Mouse (Mus musculus): ENCODE measurements around the gene Mgea5. TPM values are rescaled to one million over a fixed set of nuclear protein-coding genes. Genes with fewer than 3 reads are reported as not detected.

The Mgea5 gene
- polyA plus RNA-seq, 2 experiments = 59.0 to 85.3 TPM

DNA sequence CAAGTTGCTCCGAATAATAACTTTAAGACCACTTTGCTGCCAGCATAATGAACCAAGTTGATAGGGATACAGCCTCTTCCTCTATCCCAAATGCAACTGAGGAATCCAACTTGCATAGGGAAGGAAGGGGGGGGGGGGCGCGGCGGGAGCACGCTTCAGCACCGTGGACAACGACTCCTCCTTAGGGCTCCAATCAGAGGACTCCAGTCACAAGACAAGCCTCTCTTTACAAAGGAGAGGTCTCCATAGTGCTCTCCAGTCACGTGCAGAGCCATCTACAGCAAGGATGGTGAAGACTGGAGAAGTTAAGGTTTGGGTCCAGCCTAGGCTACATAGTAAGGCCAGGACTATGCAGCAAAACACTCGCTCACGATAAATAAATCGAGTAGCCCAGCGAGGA is 30.2 kb upstream of the Mgea5 start:
- peaks cover 21% of the 10 kb centered on the region for H3K4me1 ChIP-seq (ENCODE audit: control insufficient read depth, insufficient read depth, low read length)
- H3K4me2 ChIP-seq (replicated peaks; ENCODE audit: low read depth, low read length, severe bottlenecking) = no peak overlapping the region
- no peaks in the 10 kb centered on the region for H3K9me3 ChIP-seq (ENCODE audit: control insufficient read depth, low read length)
- TF ChIP-seq POLR2A (IDR thresholded peaks at IDR 0.05; ENCODE audit: borderline replicate concordance, extremely low read depth, insufficient read depth, insufficient read length) = no peak
- peak; percentile 65; the same call in 1 of the 2 replicates for ATAC-seq (ENCODE audit: low FRiP score, low read depth)
- peak; percentile 63 for DNase-seq (ENCODE audit: low spot score)
- no peak overlapping the region for H3K4me3 ChIP-seq (replicated peaks; ENCODE audit: low read length)
- no peak overlapping the region for H3K27ac ChIP-seq (replicated peaks; ENCODE audit: low read depth, low read length)
- H3K9ac ChIP-seq (ENCODE audit: low read depth, low read length, severe bottlenecking) = no peak overlapping the region
- 16% methylated on average over 10 of the region's 12 CpGs for WGBS
- H3K36me3 ChIP-seq (ENCODE audit: control insufficient read depth, insufficient read depth, low read length) = peaks cover 5% of the 10 kb centered on the region
- peaks cover 10% of the 10 kb centered on the region for H3K27me3 ChIP-seq (ENCODE audit: control insufficient read depth, insufficient read depth, low read length)

DNA sequence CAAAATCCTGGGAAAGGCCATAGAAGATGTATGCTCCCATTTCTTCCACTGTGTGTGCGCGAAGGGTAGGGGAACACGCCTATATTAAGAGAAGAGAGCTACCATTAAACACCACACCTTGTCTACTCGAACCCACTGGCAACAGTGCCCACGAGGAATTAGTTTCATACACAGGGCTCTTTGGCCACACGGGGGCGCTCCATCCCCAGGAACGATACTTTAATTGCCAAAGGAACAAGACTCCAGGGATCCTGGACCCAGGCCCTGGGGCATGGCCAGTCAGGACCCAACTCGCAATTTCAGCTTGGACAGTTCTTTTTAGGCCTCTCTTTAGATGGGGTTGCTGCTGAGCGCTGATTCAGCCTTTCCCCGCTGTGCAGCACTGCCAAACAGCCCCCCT is 29.6 kb upstream of the Mgea5 start:
- WGBS = 11% methylated on average over 11 of the region's 11 CpGs
- DNase-seq (ENCODE audit: low spot score) (peak; percentile 61), ATAC-seq (ENCODE audit: low FRiP score, low read depth) (no peak)
- Histone ChIP-seq H3K27me3 (ENCODE audit: control insufficient read depth, insufficient read depth, low read length) (peaks cover 10% of the 10 kb centered on the region), H3K4me1 (ENCODE audit: control insufficient read depth, insufficient read depth, low read length) (peaks cover 21% of the 10 kb centered on the region), H3K4me2 (replicated peaks; ENCODE audit: low read depth, low read length, severe bottlenecking) (no peak overlapping the region), H3K4me3 (replicated peaks; ENCODE audit: low read length) (no peak overlapping the region), H3K9ac (ENCODE audit: low read depth, low read length, severe bottlenecking) (no peak overlapping the region), H3K9me3 (ENCODE audit: control insufficient read depth, low read length) (no peaks in the 10 kb centered on the region), H3K36me3 (ENCODE audit: control insufficient read depth, insufficient read depth, low read length) (no peaks in the 10 kb centered on the region), H3K27ac (replicated peaks; ENCODE audit: low read depth, low read length) (no peak overlapping the region)
- TF ChIP-seq POLR2A (IDR thresholded peaks at IDR 0.05; ENCODE audit: borderline replicate concordance, extremely low read depth, insufficient read depth, insufficient read length) = no peak

DNA sequence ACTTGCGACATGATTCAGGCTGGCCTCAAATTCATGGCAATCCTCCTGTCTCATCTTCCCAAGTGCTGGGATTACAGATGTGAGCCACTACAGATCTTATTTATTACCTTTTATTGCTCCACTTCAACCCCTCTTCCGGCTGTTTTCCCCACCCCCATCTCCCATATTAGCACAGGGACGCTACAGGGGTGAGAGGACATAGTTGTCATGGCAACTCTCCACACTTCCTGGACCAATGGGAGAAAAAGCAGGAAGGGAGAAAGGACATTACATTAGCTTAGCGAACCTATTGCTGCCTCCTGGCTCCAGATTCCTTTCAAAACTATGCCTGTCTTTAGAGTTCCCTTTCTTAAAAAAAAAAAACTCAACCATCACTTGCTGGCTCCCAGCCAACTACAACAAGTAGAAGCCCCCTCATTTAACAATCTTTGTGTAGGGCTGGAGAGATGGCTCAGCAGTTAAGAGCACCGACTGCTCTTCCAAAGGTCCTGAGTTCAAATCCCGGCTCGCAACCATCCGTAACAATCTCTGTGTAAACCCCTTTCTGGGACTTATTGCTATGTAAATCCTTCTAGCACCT is 29.1 kb upstream of the Mgea5 start:
- WGBS = 16% methylated on average over 8 of the region's 8 CpGs
- Histone ChIP-seq H3K4me1 (ENCODE audit: control insufficient read depth, insufficient read depth, low read length) (peaks cover 18% of the 10 kb centered on the region), H3K36me3 (ENCODE audit: control insufficient read depth, insufficient read depth, low read length) (no peaks in the 10 kb centered on the region), H3K4me2 (replicated peaks; ENCODE audit: low read depth, low read length, severe bottlenecking) (no peak overlapping the region; the same call in 1 of the 2 replicates), H3K27me3 (ENCODE audit: control insufficient read depth, insufficient read depth, low read length) (peaks cover 10% of the 10 kb centered on the region), H3K4me3 (replicated peaks; ENCODE audit: low read length) (no peak overlapping the region), H3K9me3 (ENCODE audit: control insufficient read depth, low read length) (no peaks in the 10 kb centered on the region), H3K27ac (replicated peaks; ENCODE audit: low read depth, low read length) (no peak overlapping the region), H3K9ac (ENCODE audit: low read depth, low read length, severe bottlenecking) (no peak overlapping the region)
- ATAC-seq (ENCODE audit: low FRiP score, low read depth) (no peak), DNase-seq (ENCODE audit: low spot score) (no peak)
- no peak for TF ChIP-seq POLR2A (IDR thresholded peaks at IDR 0.05; ENCODE audit: borderline replicate concordance, extremely low read depth, insufficient read depth, insufficient read length)

DNA sequence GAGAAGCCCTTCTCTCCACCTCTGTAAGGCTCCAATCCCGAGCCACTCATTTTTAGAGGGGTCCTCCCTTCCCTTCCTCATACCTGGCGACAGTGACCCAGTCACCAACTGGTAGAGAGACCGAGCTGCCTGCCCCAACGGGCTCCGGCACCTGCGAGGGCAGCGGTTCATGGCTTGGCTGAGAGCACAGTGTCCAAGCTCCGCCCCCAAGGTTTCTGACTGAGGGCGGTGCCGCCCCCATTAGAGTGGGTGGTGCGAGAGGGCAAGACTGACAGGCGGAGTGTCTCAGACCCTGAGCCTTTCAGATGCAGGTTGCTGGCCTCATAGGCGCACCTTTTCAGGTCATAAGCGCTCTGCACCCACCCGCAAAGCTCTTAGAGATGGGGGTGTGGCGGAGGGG is 28.5 kb upstream of the Mgea5 start:
- no peak for TF ChIP-seq POLR2A (IDR thresholded peaks at IDR 0.05; ENCODE audit: borderline replicate concordance, extremely low read depth, insufficient read depth, insufficient read length)
- Histone ChIP-seq H3K9me3 (ENCODE audit: control insufficient read depth, low read length) (no peaks in the 10 kb centered on the region), H3K27me3 (ENCODE audit: control insufficient read depth, insufficient read depth, low read length) (peaks cover 10% of the 10 kb centered on the region), H3K4me1 (ENCODE audit: control insufficient read depth, insufficient read depth, low read length) (peaks cover 18% of the 10 kb centered on the region), H3K9ac (ENCODE audit: low read depth, low read length, severe bottlenecking) (no peak overlapping the region), H3K4me2 (replicated peaks; ENCODE audit: low read depth, low read length, severe bottlenecking) (no peak overlapping the region; the same call in 1 of the 2 replicates), H3K27ac (replicated peaks; ENCODE audit: low read depth, low read length) (no peak overlapping the region), H3K36me3 (ENCODE audit: control insufficient read depth, insufficient read depth, low read length) (no peaks in the 10 kb centered on the region), H3K4me3 (replicated peaks; ENCODE audit: low read length) (peak overlapping the region; percentile 16; the same call in 1 of the 2 replicates)
- no peak for ATAC-seq (ENCODE audit: low FRiP score, low read depth)
- DNase-seq (ENCODE audit: low spot score) = no peak
- 4% methylated on average over 16 of the region's 16 CpGs for WGBS

DNA sequence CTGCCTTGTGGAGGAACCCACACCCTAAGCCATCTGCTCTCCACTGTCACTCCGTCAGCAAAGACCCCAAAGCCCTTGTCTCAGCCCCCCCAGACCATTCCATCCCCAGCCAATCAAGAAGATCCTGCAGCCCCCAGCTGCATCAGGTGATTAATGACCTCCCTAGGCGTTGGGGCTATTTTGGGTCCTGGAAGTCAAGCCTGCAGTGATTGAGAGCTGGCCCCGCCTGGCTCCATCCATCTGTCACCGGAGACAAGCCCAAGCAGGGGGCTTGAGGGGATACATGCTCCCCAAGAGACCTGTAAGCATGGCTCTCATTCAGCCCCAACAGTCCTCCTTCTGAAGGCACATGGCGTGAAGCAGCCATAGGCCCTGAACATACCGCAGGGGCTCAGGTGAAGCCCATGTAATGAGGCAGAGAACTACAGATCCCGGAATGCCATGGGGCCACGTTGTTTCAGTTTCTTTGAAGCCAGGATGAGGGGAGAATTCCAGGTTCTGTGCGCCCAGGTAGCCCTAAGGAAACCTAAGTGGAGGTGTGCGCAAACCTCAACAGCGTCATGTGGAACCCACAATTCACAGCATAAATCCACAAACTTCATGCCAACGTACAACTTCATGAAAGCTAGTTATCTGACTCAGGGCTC is 27.5 kb upstream of the Mgea5 start:
- Histone ChIP-seq H3K4me3 (replicated peaks; ENCODE audit: low read length) (no peak overlapping the region), H3K4me1 (ENCODE audit: control insufficient read depth, insufficient read depth, low read length) (peaks cover 13% of the 10 kb centered on the region), H3K27ac (replicated peaks; ENCODE audit: low read depth, low read length) (no peak overlapping the region), H3K36me3 (ENCODE audit: control insufficient read depth, insufficient read depth, low read length) (no peaks in the 10 kb centered on the region), H3K4me2 (replicated peaks; ENCODE audit: low read depth, low read length, severe bottlenecking) (no peak overlapping the region), H3K9me3 (ENCODE audit: control insufficient read depth, low read length) (no peaks in the 10 kb centered on the region), H3K9ac (ENCODE audit: low read depth, low read length, severe bottlenecking) (no peak overlapping the region), H3K27me3 (ENCODE audit: control insufficient read depth, insufficient read depth, low read length) (peaks cover 10% of the 10 kb centered on the region)
- no peak for ATAC-seq (ENCODE audit: low FRiP score, low read depth)
- no peak for DNase-seq (ENCODE audit: low spot score)
- WGBS = 47% methylated on average over 12 of the region's 12 CpGs
- TF ChIP-seq POLR2A (IDR thresholded peaks at IDR 0.05; ENCODE audit: borderline replicate concordance, extremely low read depth, insufficient read depth, insufficient read length) = no peak

Measured in limb, embryonic 14.5 days (tissue).